Mouse (Mus musculus): ENCODE data around the gene Phf23.
A peak's percentile ranks its signal among the peaks of the same experiment; 100 is the strongest.
"Not testable (repeated sequence)": the region's sequence is repeated elsewhere in the genome, so short reads cannot be mapped to it uniquely, and the experiment has no call there.

The Phf23 gene

DNA sequence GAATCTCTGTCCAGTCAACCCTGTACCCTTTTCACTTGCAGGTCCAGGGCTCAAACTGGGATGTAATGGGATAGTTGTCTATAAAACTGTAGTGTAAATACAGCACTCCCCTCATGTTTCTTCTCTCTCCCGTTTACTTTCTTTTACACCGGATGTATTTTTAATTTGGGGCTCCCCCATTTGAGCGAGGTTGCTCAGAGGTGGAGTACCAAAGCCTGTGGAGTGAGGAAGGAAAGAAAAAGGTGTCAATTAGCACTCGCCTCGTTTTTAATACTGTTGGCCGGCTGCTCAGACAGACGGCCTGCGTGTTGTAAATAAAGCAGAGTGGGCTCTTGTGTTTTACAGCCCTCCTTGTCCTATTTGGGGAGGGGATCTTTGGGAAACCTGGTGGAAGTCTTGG is 4.1 kb downstream of the Phf23 start:
- no peak for DNase-seq (ENCODE audit: low spot score in 2 of 2)

DNA sequence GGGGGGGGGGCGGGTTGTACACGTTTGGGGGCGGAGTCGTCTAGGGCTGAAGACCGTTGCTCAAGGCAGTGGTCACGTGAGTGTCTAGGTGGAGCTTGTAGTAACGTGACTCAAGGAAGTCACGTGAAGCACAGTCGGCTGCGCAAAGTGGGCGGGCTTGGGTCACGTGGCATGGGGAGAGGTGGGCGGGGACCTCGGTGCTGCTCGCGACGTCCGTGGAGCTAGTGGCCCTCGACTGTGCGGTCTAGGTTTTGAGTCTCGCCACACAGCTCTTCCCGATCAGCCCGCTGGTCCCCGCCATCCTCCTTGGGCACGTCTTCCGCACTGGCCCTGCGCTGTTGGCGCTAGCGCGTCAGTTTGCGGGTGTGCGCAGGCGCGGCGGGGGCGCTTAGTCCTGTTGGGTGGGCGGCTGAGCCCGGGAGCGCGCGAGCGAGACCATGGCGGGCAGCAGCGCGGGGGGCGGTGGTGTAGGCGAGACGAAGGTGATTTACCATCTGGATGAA is 4.9 kb downstream of the Phf23 start, which contains the start of gene Dvl2:
Dvl2 (plus strand) TSS at position 200 of the 503 bp plus-strand sequence.
- peak; percentile 80 to 87 for DNase-seq (ENCODE audit: low spot score in 2 of 2)

DNA sequence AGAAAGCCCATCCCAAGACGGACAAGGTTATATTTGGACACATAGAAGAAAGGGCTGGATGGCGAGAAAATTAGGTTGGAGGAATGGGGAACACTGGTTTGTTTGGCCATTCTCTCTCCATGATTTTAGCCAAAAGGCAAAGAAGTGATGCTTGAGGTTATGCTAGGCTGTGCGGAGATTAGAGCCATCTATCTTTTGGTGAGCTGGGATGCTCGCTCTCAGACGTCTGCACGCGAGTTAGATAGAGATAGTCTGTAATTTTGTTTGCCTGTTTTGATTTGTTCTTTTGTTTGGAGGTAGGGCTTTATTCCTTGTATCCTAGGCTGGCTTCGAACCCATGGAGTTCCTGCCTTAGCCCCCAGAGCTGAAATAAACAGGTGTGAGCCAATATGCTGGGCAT is 5.6 kb downstream of the Phf23 start:
- no peak for DNase-seq (ENCODE audit: low spot score in 2 of 2)

DNA sequence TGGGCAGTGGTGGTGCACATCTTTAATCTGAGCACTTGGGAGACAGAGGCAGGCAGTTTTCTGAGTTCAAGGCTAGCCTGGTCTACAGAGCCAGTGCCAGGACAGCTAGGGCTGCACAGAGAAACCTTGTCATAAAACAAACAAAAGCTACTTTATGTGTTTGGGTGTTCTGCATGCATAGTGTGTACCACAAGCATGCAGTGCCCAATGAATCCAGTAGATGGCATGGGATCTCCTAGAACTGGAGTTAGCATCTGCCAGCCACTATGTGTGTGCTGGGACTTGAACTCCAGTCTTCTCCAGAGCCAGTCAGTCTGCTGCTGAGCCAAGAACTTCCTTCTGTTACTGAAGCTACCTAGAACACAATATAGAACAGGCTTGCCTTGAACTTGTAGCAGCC is 6.3 kb downstream of the Phf23 start:
- no peak for DNase-seq (ENCODE audit: low spot score in 2 of 2)

DNA sequence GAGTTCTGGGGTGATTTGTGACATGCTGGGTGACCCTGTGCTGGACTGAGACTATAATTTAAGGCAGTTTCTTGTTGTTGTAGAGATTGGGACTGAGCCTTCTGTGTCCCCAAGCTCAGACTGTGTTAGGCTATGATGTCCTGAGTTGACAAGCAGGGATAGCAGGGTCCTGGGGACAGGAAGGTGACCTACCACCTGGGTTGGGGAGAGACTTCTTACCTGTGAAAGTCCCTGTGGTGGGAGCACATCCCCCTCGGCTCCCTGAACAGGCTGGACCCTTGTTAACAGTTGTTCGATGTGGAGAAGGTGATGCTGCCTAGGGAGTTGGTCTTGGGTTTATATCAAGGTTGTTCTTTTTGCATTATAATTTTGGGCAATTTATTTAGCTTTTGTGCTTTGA is 6.9 kb downstream of the Phf23 start:
- no peak for DNase-seq (ENCODE audit: low spot score in 2 of 2)

DNA sequence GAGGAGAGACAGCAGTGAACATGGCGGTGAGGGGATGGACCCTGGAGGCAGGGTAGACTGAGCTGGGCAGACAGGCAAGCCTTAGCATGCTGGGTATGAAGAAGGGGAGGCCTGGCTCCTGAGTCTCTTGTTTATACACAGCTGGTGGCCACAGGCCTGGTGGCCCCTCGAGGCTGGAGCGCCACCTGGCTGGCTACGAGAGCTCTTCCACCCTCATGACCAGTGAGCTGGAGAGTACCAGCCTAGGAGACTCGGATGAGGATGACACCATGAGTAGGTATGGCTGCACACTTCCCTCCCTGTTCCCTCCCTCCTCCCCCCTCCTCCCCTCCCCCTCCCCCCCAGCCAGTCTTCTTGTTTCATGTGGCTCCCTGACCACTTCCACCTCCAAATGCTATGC is 9.9 kb downstream of the Phf23 start:
- DNase-seq (ENCODE audit: low spot score in 2 of 2), result no peak

DNA sequence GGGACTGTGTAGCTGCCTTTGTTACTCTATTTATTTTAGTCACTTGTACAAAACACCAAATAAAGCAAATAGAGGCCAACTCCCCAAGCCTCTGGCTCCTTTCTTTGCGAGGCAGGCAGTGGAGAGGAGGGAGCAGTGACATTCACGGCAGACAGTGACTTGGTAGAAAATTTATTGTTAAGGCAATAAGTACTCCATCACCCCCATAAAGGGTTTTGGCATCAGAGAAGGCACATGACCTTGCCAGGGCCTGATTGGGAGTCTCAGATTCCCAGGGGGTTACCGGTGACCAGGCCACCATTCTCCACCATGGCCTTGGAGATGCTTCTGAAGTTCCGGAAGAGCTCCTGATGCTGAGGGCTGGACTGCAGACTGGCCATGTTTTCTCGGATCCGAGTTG is 14.5 kb downstream of the Phf23 start:
- DNase-seq (ENCODE audit: low spot score in 2 of 2), result no peak

DNA sequence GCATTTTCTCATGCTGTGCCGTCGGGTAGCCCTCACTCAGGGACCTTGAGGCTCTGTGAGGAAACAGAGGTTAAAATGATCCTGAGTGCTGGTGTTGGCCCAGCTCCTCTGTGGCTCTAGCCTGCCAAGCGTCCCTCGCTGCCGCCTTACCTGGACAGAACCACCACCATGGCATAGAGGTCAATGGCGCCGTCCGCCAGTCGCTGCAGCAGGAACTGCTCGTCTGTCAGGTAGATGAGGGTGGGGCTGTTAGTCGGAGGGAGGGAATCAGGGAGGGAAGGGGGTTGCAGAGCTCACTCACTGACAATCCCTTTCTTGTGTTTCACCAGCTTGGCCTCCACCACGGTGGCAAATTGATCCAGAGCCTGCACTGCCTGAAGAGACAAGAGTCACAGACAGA is 15.0 kb downstream of the Phf23 start:
- DNase-seq (ENCODE audit: low spot score in 2 of 2), result no peak

DNA sequence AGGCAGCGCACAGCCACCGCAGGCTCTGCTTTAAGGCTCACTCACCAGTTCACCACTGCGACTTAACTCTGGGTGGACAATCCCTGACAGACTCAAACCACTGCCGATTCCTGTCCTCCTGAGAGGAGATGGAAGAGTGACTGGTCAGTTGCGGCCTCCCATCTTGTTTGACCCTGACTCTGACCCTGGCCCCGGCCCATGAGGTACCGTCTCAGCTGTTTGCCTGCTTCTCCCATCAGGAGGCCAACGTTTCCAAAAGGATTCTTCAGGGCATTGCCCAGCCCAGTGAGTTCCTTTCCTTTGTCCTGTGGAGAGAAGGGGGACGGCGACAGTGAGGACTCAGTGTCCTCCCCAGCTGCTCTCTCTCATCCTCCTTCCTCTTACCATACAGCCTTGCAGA is 15.4 kb downstream of the Phf23 start:
- DNase-seq (ENCODE audit: low spot score in 2 of 2), result no peak

DNA sequence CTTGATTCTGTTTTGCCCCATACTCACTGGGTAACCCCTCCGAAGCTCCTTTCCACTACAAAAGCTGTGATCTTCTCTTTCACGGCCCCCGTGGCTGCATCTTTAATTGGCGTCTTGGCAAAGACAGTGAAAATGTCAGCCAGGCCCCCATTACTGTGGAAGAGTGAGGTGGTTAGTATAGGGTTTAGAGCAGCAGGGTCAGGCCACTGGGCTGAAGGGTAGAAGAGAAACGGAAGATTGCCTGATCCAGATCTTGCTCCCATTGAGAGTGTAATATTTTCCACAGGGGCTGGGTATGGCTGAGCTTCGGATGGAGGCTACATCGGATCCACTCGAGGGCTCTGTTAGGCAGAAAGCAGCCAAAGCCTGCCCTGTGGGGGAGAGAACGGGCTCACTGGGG is 17.4 kb downstream of the Phf23 start:
- no peak for DNase-seq (ENCODE audit: low spot score in 2 of 2)

DNA sequence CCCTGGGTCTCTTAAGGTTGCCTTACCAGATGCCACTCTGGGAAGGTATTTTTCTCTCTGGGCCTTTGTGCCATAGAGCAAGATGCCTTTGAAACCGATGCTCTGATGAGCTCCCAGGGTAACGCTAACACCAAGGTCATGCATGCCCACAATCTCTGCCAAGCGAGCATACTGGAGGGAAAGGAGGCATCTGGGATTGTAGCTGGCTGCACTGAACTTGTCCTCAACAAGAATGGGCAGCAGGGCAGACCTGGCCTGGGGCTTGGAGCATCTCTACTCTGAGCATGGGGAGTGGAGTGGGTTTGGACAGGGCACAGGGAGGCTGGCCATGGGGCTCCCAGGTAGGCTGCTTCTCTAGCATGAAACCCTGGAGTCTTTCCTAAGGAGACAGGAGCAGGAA is 17.8 kb downstream of the Phf23 start:
- DNase-seq (ENCODE audit: low spot score in 2 of 2), result no peak

DNA sequence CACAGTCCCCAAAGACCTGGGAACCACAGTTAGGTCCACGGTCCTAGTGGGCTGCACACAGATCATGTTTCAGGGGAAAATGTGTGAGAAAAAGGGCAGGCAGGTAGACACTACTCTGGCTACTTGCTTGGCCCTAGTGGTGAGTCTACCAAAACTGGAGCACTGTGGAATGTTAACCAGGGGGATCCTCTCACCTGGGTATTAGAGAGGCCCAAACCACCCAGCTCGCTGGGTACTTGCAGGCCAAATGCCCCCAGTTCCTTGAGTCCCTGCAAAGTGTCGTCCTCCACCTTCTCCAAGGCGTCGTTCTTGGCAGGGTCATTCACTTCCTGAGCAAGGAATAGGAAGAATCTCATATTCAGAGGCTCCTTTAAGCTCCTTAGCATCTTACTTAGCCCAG is 18.5 kb downstream of the Phf23 start:
- no peak for DNase-seq (ENCODE audit: low spot score in 2 of 2)

DNA sequence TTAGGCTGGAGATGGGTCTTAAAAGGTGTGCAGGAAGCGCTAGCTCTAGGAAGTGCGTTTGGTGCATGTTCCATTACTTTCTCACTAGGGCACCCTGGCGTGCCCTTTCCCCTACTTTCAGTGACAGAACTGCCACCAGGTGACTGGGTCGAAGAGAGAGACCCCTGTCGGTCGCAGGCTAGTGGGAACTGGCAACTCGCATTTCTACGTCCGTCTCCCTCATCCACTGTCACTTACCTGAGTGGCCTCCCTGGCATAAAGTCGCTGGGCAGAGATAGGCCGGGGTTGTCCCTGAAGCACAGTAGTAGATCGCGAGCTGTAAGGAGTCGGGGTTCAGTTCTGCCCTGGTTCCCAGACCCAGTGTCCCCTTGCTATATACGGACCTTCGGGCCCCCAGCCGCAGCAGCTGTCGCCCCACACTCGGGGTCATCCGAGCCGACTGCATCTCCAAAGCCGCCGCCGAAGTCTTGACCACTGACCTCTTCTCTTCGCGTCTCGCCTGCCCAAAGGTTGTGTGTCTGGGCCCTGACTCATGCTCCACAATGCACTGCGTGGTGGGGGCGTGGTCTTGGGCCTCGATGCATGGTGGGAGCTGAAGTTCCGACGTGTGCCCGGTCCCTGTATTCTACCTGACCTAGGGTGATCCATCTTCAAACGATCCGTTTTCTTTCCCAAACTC is 19.4 kb downstream of the Phf23 start, which contains the start of gene Acadvl:
Acadvl (minus strand) TSS at position 532 of the 679 bp plus-strand sequence.
- peak; percentile 88 to 89 for DNase-seq (ENCODE audit: low spot score in 2 of 2)

DNA sequence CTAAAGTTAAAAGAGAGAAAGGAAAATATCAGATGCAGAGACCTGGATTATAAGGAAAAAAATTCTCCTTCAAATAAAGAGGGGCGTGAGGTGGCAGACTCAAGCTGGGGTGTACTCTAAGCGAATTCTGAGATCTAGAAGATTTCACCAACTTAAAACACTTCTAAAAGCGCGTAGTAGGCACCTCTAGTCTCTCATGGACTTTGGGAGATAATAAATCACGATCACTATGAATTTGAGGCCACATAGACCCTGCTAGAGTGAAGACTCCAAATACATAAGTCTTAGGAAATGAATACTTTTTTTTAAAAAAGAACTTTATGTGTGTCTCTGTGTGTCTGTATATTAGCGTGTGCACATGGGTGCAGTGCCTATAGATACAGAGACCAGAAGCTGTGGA is 20.1 kb downstream of the Phf23 start:
- no peak for DNase-seq (ENCODE audit: low spot score in 2 of 2)

DNA sequence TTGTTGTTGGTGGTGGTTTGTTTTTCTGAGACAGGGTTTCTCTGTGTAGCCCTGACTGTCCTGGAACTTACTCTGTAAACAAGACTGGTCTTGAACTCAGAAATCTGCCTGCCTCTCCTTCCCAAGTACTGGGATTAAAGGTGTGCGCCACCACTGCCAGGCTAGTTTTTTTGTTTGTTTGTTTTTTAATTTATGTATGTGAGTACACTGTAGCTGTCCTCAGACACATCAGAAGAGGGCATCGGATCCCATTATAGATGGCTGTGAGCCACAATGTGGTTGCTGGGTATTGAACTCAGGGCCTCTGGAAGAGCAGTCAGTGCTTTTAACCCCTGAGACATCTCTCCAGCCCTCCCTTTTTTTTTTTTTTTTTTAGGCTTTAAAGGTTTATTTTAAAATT is 20.6 kb downstream of the Phf23 start:
- DNase-seq (ENCODE audit: low spot score in 2 of 2), result not testable (repeated sequence)

DNA sequence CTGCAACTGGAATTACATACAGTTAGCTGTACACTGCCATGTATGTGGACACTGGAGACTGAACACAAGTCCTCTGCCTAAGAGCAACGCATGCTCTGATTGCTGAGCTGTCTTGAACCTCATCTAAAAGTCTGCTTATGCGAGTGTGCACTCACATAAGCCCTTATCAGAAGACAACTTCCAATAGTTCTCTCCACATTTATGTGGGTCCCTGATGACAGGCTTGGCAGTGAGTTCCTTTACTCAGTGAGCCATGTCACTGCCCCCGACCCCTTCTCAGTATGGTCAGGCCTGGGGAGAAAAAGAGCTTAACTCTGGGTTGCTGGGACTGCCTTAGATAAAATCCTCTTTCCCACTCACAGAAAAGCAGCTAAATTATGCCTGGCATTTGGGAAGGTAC is 21.1 kb downstream of the Phf23 start, which contains the start of gene Dlg4:
Dlg4 (plus strand) TSS at position 274 of the 400 bp plus-strand sequence.
- DNase-seq (ENCODE audit: low spot score in 2 of 2), result no peak

DNA sequence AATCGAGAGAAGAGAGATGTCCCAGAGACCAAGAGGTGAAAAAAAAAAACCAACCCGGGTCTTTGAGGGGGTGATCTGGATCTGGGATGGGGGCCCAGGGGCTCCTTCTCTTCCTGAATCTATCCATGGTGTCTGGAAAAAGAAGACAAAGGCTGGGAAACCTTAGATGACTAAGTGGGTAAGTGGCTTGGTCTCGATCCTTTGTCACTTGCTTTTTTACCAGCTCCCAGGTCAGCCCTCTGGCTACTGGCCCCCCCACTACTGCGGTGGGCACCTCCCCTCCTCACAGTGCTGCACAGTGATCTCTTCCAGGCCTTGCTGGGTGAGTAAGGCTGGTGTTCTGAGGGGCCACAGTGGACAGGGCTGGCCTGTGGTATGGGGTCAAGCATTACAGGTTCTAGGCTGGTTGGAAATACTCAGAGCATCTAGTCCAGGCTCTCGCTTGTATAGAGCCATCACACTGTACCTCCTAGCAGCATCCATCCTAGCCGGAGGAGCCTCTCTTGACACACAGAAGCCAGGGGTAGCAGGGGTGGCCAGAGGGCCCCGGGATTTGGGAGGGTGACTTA is 21.7 kb downstream of the Phf23 start:
- DNase-seq (ENCODE audit: low spot score in 2 of 2), result no peak

DNA sequence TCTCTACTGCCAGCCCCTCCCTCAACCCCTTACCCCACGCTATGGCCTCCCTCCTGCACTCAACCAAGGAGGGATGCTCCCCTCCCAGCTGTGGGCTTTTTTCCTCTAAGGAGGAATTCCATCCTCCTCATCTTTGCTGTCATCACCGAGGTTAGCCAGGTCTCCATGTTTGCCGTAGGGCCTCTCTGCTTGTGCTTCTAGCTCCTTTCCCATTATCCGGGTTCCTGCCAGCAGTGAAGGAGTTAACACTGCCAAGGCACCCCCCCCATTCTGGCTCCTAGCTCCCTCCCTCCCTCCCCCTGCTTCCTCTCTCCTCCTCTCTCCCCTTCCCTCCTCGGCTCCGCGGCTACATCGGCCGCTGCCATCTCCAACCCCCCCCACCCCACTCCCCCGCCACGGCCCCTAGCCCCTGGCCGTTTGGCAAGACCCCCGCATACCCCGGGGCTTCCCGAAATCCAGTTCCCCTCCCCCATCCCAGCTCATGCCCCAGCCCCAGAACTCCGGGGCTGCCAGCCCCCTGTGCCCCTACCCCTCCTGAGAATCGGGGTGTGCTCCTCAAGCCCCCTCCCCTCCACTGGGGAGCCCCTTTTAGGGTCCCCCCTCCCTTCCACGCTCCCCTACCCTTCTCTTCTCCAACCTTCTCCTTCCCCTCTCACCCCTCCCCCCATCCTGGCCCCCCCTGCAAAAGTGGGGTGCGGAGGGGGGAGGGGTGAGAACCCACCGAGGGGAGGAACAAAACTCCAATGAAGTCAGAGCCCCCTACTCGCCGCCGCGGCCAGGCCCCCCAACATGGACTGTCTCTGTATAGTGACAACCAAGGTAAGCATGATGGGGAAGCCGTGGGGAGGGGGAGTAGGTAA is 22.8 kb downstream of the Phf23 start:
- DNase-seq (ENCODE audit: low spot score in 2 of 2), result no peak

DNA sequence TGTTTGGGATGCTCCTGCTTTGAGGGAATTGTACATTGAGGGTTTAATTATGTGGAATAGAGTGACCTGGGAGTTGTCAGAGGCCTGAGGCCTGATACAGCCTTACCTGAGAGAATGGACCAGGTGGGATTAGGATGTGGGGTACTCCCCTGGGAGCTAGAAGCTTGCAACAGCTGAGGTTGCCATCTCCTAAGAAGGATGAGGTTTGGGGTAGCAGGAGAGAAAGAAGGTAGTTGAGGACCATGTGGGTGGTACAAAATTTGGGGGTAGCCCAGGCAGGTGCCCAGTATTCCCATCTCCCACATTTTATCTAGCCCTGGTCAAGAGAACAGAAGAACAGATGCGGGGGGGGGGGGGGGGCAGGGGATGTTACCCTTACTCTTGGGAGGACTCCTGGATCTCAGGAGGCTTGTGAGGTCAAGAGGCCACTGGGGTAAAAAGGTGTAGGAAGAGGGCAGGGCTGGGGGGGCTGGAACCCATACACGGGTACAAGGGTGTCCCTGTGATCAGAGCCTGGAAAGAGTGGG is 24.0 kb downstream of the Phf23 start:
- DNase-seq (ENCODE audit: low spot score in 2 of 2), result no peak

DNA sequence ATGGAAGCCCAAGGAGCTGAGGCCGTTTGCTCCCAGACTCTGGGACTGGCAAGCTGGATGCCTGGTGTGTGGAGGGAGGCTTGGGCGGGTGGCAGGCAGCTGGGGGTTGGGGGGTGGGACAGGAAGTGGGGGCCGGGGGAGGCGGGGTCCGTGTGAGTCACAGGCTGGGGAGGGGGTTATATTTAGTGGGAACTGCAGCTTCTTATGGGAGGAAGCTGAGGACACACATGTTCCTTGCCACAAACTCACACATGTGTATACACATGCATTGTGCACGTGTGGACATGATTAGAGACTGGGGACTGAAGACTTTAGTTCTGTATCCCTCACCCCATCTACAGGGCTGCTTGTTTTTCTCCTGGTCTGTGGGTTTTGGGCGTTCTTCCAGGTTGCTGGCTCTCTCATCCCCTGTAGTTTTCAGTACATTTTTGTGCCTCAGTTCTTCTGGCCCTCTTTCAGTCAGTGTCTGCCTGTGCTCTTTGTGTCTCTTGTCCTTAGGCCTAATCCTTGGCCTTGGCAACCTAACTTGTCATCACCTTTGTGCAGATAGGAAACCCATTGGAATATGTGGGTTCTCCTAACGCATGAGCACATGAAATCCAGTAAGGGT is 24.6 kb downstream of the Phf23 start:
- DNase-seq (ENCODE audit: low spot score in 2 of 2), result no peak

DNA sequence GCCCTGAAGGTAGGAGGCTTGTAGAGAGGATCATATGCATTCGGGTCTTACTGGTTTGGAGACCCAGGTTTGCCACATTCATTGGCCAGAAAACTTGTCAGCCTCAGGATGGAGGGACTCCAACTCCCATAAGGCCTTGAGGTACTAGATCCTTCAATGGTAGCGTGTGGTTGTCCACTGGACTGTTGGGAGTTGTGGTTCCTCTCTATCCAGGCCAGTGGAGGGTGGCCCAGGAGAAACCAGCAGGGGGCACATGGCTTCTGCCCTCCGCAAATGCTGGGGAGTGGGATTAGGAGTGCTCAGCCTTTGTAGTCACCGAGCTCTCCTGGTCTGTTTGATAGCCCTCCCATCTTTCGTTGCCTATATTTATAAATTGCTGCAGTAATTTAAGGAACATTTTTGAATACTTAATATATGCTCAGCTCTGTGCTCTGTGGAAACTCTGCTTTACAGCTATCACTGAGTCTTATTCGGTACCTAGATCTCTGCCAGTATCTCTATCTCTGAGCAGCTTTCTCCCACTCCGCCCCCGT is 25.2 kb downstream of the Phf23 start:
- DNase-seq (ENCODE audit: low spot score in 2 of 2), result peak in 1 of 2 experiments; percentile 52

Data from urinary bladder, adult 18-20 months (tissue).